Mouse (Mus musculus): ENCODE results near the gene Epha3.
A peak's percentile ranks its signal among the peaks of the same experiment; 100 is the strongest.

Epha3 gene

GRCm38 (mm10) chr16:63657743-63658142 lies 206.2 kb downstream of the Epha3 start:
- no peak for ATAC-seq (ENCODE audit: low TSS enrichment)

DNA sequence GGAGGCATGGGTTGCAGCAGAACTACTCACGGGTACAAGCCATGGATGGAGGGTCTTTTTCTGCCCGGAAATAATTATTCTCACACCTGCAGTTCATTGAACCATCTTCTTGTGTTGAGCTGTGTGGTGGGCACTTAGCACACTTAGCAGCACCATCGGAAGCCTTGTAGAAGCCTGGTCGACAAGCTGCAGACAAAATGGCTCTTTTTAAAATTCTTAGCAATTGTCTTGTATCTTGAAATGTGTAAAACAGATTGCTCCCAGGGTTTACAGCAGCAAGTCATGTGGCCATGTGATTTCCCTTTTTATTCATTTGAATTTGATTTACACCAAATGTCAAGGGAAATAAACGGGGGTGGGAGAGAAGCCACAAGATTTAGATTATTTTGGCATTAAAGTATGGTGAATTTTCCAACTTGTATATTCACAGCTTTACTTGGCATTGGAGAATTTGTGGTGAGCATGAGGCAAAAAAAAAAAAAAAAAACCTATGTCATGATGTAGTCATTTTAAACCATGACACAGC lies 210.5 kb downstream of the Epha3 start:
- peak; percentile 67 for ATAC-seq (ENCODE audit: low TSS enrichment)

DNA sequence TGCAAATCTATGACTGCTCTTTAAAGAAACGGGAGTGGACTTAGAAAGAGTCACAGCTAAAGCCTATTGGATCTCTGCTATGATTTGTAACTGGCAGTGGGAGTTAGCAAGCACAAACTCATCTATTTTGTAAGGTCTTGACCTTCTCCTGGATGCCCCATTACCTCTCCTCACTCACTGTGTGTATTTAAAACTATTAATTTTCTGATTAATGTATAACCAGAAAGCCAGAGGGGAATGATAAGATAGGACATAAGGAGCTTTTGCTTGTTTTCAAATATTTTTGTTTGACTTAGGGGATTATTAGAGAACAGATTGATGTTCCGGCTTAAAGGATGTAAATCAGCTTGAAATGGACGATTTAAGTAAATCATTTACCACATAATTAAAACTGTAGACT lies 213.2 kb downstream of the Epha3 start:
- ATAC-seq (ENCODE audit: low TSS enrichment) = no peak

GRCm38 (mm10) chr16:63646577-63646976 lies 217.4 kb downstream of the Epha3 start:
- ATAC-seq (ENCODE audit: low TSS enrichment) = no peak

- no peak for ATAC-seq (ENCODE audit: low TSS enrichment)
These were observed 221.3 kb downstream of the Epha3 start for GRCm38 (mm10) chr16:63642641-63643040.

DNA sequence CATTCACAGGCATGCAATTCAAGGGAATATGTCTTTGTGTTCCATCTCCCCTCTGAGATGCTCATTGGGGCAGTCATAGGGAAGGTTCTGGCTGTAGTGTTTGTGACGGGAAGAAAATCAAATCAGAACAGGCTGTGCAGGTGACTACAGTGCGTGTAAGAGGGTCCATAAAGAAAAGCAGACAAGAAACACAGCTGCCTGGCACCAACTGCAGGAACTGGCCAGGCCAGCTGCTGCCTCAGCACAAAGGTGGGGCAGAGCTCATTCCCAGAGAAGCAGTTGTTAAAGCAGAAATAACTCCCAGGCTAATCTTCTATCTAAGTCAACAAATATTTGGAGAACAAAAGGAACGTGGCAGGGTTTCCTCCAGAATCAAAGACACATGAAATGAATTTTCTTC lies 222.4 kb downstream of the Epha3 start:
- ATAC-seq (ENCODE audit: low TSS enrichment) = no peak

- 0 out of 2 replicates have a peak, but pooled peaks have one; percentile 34 for ATAC-seq (ENCODE audit: low TSS enrichment)
These were observed 225.3 kb downstream of the Epha3 start for GRCm38 (mm10) chr16:63638701-63639100.

- ATAC-seq (ENCODE audit: low TSS enrichment) = peak; percentile 31; the same call in 1 of the 2 replicates
These were observed 230.2 kb downstream of the Epha3 start for GRCm38 (mm10) chr16:63633748-63634166.

- ATAC-seq (ENCODE audit: low TSS enrichment) = no peak
These were observed 238.7 kb downstream of the Epha3 start for GRCm38 (mm10) chr16:63625229-63625628.

GRCm38 (mm10) chr16:63621845-63622244 lies 242.1 kb downstream of the Epha3 start:
- peak; percentile 87 for ATAC-seq (ENCODE audit: low TSS enrichment)

DNA sequence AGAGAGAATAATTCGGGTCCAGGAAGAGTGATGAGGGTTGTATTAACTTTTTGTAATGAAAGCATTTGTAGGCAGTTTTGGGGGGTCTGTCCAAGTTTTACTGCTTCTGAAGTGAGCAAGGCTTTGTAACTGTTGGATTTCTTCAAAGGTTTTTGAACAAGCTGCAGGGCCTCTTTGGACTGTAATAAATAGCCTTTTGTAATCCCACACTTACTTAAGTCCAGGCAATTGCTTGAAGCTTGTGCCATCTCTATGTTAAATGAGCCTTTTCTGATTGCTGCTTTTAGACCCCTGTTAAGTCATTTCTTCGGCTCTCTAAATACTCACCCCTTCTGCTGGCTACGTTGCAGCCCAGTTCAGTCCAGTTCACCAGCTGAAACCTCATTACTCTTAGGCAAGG lies 248.6 kb downstream of the Epha3 start:
- no peak for ATAC-seq (ENCODE audit: low TSS enrichment)

- no peak for ATAC-seq (ENCODE audit: low TSS enrichment)
These were observed 251.0 kb downstream of the Epha3 start for GRCm38 (mm10) chr16:63613006-63613405.

DNA sequence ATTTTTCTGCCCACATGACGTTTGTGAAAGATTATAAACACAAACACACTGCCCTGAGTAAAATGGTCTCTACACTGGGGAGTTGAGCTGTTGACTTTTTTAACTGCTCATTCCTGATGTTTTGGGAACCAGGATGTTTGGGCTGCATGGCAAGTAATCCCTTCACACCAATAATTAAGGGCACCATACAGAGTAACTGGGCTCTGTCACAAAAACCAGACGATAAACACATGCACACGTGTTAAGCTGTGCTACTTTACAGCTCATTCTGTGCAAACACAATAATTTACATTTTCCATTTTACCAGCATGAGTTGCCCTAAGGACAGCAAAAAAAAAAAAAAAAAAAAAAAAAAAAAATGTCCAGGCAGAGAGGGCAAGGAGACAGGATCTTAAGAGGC lies 263.7 kb downstream of the Epha3 start:
- ATAC-seq (ENCODE audit: low TSS enrichment) = no peak

GRCm38 (mm10) chr16:63594656-63595055 lies 269.3 kb downstream of the Epha3 start:
- ATAC-seq (ENCODE audit: low TSS enrichment) = peak; percentile 79

DNA sequence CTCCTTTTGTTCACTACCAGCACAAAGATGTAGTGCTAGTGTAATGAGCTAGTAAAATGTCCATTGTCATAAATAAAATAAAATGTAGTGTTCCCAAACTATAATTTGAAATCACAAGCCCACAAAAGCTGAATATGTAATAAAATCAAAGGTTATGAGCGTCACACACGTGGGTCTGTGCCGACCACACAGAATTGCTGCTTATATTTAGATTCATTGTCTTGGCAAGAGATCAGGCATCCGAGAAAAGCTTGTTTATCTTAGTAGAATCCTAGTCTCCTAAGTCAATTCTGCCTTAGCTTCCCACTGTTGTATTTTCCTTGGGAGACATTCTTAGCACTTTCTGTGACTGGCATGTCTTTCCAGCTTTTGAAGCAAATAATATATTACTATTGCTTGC lies 294.2 kb downstream of the Epha3 start:
- ATAC-seq (ENCODE audit: low TSS enrichment) = peak; percentile 31; the same call in 1 of the 2 replicates

DNA sequence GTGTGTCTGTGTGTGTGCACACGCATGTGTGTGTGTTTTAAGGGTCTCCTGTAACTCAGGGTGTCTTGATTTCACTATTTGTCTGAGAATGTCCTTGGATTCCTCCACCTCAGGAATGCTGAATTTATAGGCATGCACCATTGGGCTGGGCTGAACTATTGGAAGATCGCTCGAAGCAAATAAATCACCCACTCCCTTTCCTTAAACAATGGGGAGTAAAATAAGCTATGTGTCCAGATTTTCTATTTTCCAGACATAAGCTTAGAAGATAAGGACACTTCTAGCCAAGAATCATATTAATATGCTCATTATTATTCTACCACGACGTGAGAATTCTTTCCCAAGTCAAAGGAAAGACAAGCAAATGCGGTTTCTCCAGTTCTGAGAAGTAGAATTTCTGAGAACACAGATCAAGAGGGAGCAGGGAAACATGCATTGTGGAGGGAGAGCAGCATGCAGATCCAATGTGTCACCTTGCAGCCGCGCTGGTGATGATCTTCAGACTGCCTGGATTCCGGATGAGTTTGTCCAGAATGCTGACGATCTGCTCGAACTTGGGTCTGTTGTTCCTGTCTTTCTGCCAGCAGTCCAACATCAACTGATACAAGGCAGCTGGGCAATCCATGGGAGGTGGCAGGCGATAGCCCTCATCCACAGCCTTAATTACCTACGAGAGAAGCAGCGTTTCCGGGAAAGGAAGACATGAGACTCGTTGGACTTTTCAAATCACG lies 297.7 kb downstream of the Epha3 start:
- ATAC-seq (ENCODE audit: low TSS enrichment) = no peak

DNA sequence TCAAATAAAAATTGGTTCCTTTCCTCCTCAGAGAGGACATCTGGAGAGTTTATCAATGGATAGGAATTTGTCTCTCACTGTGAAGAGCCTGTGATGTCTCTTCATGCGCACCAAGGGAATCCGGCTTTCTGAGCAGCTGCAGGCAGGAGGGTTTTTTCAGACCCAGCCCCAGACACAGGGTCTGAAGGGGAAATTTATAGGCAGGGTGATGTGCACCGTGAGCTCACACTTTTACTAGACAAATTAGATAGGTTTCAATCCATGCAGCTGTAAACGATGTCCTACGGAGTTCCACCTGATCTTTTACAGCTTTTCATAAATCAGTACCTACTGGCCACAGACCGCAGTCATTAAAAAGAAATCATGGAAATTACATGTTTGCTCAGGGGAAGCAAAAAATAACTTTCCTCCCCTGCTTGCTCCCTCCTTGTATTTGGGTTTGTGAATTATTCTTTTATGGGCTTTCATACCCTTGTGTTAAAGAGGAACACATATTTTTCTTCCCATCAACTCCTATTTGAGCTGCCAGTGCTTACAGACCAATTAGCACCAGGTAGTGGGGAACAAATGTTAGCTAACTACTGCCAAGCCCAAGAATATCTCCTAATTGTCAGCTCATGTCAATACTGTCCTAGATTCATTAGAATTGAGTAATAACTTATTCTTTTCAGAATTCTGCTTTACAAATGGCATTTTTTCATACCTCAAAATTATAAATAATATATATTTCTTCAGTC lies 307.4 kb downstream of the Epha3 start:
- ATAC-seq (ENCODE audit: low TSS enrichment) = no peak

DNA sequence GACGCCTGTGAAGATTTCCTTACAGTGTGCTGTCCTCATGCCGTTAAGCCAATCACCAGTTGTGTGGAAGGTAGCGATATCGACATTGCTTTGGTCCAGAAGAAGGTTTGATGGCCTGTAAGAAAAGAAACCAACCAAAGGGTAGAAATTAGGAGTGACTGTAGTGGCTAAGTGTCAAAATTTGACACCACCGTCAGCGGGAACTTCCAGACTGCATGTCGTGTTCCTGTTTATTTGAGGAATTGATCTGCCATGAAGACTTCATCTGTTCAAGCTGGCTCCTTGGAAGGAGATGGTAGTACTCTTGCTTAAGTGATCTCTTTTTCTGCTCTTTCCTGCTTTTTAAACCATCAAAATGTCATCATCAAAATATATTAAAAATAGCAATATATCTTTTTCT lies 311.4 kb downstream of the Epha3 start:
- no peak for ATAC-seq (ENCODE audit: low TSS enrichment)

- ATAC-seq (ENCODE audit: low TSS enrichment) = no peak
These were observed 324.5 kb downstream of the Epha3 start for GRCm38 (mm10) chr16:63539489-63539888.

- no peak for ATAC-seq (ENCODE audit: low TSS enrichment)
These were observed 335.2 kb downstream of the Epha3 start for GRCm38 (mm10) chr16:63528821-63529220.

DNA sequence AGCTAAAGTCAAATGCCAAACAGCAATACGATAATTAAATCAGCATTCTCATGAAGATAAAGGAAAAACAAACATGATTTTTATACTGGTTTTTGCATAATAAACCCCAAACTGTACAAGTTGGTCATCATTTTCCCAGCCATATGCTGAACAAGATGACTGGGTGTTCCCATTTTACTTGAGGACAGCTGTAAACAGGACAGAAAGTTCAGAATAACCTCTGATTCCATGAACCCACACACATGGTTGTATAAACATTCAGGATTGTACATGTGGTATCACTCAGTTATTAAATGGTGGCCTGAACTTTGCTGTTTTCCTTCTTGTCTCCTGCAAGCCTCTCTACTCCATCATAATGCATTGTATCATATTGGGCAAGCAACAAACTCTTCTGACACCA lies 346.3 kb downstream of the Epha3 start:
- ATAC-seq (ENCODE audit: low TSS enrichment) = no peak

DNA sequence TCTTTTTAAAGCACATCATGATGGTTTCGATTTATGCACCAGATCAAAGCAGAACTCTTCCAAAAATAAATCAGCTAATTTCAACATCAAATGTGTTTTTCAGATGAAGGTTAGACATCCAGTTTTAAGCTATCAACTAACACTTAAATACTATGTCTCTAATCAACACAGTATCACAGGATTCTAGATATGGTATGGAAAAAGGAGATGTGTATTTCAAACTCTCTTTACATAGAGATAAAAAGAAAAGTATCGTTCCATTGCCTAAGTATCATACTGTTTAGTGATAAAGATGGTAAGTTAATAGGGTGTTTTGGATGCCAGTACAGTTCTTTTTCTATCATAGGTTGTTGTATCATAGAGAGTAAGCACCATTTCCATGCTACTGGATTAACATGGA lies 353.9 kb downstream of the Epha3 start:
- ATAC-seq (ENCODE audit: low TSS enrichment) = no peak

GRCm38 (mm10) chr16:63506437-63506836 lies 357.5 kb downstream of the Epha3 start:
- no peak for ATAC-seq (ENCODE audit: low TSS enrichment)

Measured in frontal cortex, adult (tissue).